Mouse (Mus musculus) heart, adult 2 months (tissue): ENCODE results near the gene Npy5r.

Experiments used
- CTCF ChIP-seq: fragments of 200-600 bp; IDR thresholded peaks from 2 replicates; pipeline ENCODE4 v1.8.1; 2022; ENCODE audit warnings: antibody characterized with exemption, mild to moderate bottlenecking, moderate library complexity
- EP300 ChIP-seq: fragments of 200-500 bp; IDR thresholded peaks from 2 replicates; pipeline ENCODE4 v1.6.1; 2011; ENCODE audit warnings: low read depth, low read length, control low read depth; ENCODE audit not compliant: insufficient read depth

GRCm38 (mm10) chr8:66714324-66714975, 26.5 kb upstream of the Npy5r start:
- TF ChIP-seq EP300 (no peak), CTCF (no peak)
